Mouse (Mus musculus) kidney, adult 9 months (tissue): ENCODE measurements at regions not wholly inside any gene's neighbourhood (a gene's known extent, or its start where the extent isn't known, plus 50 kb on each side); places are given as distances from the start of the nearest gene placed in this dataset.
A peak's percentile ranks its signal among the peaks of the same experiment; 100 is the strongest.

Source experiments
- DNase-seq: peaks from one replicate; pipeline ENCODE4 v3.0.0; 2022

- no peak for DNase-seq
Observed at GRCm38 (mm10) chr17:45821356-45821755, 87.7 kb upstream of the 1600014C23Rik start.

GRCm38 (mm10) chr17:45819143-45819542 lies 85.5 kb upstream of the 1600014C23Rik start:
- DNase-seq: no peak

- no peak for DNase-seq
Observed at GRCm38 (mm10) chr17:45816566-45816965, 82.9 kb upstream of the 1600014C23Rik start.

- no peak for DNase-seq
Observed at GRCm38 (mm10) chr17:45815833-45816232, 82.2 kb upstream of the 1600014C23Rik start.

GRCm38 (mm10) chr17:45815341-45815740 lies 81.7 kb upstream of the 1600014C23Rik start:
- no peak for DNase-seq

GRCm38 (mm10) chr17:45814586-45814985 lies 80.9 kb upstream of the 1600014C23Rik start:
- DNase-seq: no peak

GRCm38 (mm10) chr17:45813956-45814355 lies 80.3 kb upstream of the 1600014C23Rik start:
- no peak for DNase-seq

GRCm38 (mm10) chr17:45812289-45812955 lies 78.8 kb upstream of the 1600014C23Rik start:
- peak; percentile 73 for DNase-seq

GRCm38 (mm10) chr17:45811632-45812221 lies 78.1 kb upstream of the 1600014C23Rik start:
- no peak for DNase-seq

- no peak for DNase-seq
Observed at GRCm38 (mm10) chr17:45809728-45810127, 76.1 kb upstream of the 1600014C23Rik start.

- DNase-seq: no peak
Observed at GRCm38 (mm10) chr17:45808374-45808773, 74.7 kb upstream of the 1600014C23Rik start.

GRCm38 (mm10) chr17:45807452-45807851 lies 73.8 kb upstream of the 1600014C23Rik start:
- DNase-seq: no peak

- no peak for DNase-seq
Observed at GRCm38 (mm10) chr17:45806831-45807230, 73.2 kb upstream of the 1600014C23Rik start.

GRCm38 (mm10) chr17:45806430-45806829 lies 72.8 kb upstream of the 1600014C23Rik start:
- no peak for DNase-seq

- DNase-seq: peak; percentile 60
Observed at GRCm38 (mm10) chr17:45805471-45806082, 71.9 kb upstream of the 1600014C23Rik start.

- no peak for DNase-seq
Observed at GRCm38 (mm10) chr17:45803331-45803730, 69.7 kb upstream of the 1600014C23Rik start.

GRCm38 (mm10) chr17:45802439-45802838 lies 68.8 kb upstream of the 1600014C23Rik start:
- DNase-seq: no peak

- DNase-seq: no peak
Observed at GRCm38 (mm10) chr17:45799725-45800124, 66.1 kb upstream of the 1600014C23Rik start.

GRCm38 (mm10) chr17:45798996-45799395 lies 65.4 kb upstream of the 1600014C23Rik start:
- DNase-seq: no peak

- DNase-seq: no peak
Observed at GRCm38 (mm10) chr17:45798456-45798855, 64.8 kb upstream of the 1600014C23Rik start.

GRCm38 (mm10) chr17:45797121-45797520 lies 63.5 kb upstream of the 1600014C23Rik start:
- DNase-seq: no peak

- DNase-seq: no peak
Observed at GRCm38 (mm10) chr17:45794926-45795325, 61.3 kb upstream of the 1600014C23Rik start.

- DNase-seq: no peak
Observed at GRCm38 (mm10) chr17:45790959-45791520, 57.4 kb upstream of the 1600014C23Rik start.

- DNase-seq: no peak
Observed at GRCm38 (mm10) chr17:45789777-45790176, 56.1 kb upstream of the 1600014C23Rik start.
